Mouse (Mus musculus) limb, embryonic 10.5 days (tissue): ENCODE results near the gene Pcna. TPM values are rescaled to one million over a fixed set of nuclear protein-coding genes. Genes with fewer than 3 reads are reported as not detected.

Experiments used
- DNase-seq: peaks from one replicate; pipeline ENCODE4 v3.0.0-alpha.2; 2017; ENCODE audit warnings: low spot score
- H3K27ac ChIP-seq: fragments of 300-500 bp; sonication (generic); 2 replicates; pipeline ENCODE4 v1.5.1; 2016; ENCODE audit warnings: mild to moderate bottlenecking
- H3K27me3 ChIP-seq: fragments of 300-500 bp; sonication (generic); 2 replicates; pipeline ENCODE4 v1.6.1; 2016; ENCODE audit warnings: low read depth, mild to moderate bottlenecking; ENCODE audit not compliant: poor library complexity, severe bottlenecking
- H3K36me3 ChIP-seq: fragments of 300-500 bp; sonication (generic); 2 replicates; pipeline ENCODE4 v1.6.1; 2016; ENCODE audit warnings: mild to moderate bottlenecking, moderate library complexity
- H3K4me1 ChIP-seq: fragments of 300-500 bp; sonication (generic); 2 replicates; pipeline ENCODE4 v1.6.1; 2016
- H3K4me3 ChIP-seq: fragments of 300-500 bp; sonication (generic); 2 replicates; pipeline ENCODE4 v1.5.1; 2016; ENCODE audit warnings: mild to moderate bottlenecking, moderate library complexity
- H3K9me3 ChIP-seq: fragments of 300-500 bp; sonication (generic); replicated peaks from 2 replicates; pipeline ENCODE4 v1.6.1; 2016; ENCODE audit warnings: mild to moderate bottlenecking
- WGBS: fragments of 180-500 bp; shearing (Covaris S2); methylation state at CpG from one replicate; pipeline ENCODE4 v1.1.7; 2016; 5-methylcytosine and 5-hydroxymethylcytosine counted together
- polyA plus RNA-seq: library from polyadenylated mRNA; unstranded; fragments of >200 nt; fragmentation: Nextera tagmentation; extraction: Ambion mirVana; gene quantifications from 2 replicates; pipeline ENCODE4 v1.2.1, GENCODE M21; 2016

Pcna gene
- polyA plus RNA-seq, 1 experiment from 2014 or later: 401 TPM

DNA sequence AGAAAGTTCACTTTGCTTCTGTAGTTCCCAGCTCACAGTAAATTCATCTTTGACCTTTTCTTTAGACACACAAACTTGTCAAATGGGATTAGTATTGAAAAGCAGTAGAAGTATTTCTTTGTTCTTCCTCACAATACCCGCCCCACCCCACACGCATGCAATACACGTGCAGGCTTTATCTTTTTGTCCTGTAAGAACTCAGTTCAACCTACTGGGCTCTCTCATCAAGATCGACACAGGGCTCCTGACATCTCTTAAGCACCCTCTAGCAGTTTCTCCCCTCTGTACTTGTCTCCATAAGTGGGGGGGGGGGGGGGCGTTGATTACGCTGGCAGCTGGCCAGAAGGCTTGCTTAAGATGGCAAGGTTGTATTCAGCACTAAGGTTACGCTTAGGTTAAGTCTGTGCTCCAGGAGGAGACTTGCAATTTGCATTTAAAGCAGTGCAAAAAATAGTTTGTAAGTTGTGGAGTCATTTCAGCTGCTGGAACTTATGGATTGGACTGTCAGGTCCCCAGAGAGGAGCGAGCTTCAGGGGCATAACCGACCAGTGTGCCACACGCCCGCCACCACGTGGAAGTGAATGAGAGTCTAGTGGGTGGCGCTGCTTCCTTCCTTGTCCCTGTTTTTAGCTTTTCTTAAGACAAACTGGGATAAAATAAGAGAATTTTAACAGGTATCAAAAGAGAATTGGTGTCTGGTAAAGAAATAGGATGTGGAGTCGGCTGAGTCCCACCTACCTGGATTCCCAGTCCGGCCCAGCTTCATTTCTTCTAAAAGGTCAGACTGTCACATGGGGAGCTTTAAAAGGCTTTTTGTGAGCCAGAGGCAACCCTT lies 30.3 kb upstream of the Pcna start:
- no peaks in the 10 kb centered on the region for H3K27me3 ChIP-seq
- 89% methylated on average over 15 of the region's 15 CpGs for WGBS
- no peak overlapping the region for H3K4me3 ChIP-seq
- H3K9me3 ChIP-seq: no peaks in the 10 kb centered on the region
- H3K4me1 ChIP-seq: peaks cover 30% of the 10 kb centered on the region
- peaks cover 11% of the 10 kb centered on the region; the same call in 1 of the 2 replicates for H3K36me3 ChIP-seq
- no peak for DNase-seq
- 0 out of 2 replicates have a peak overlapping the region, but pooled peaks have one; percentile 46 for H3K27ac ChIP-seq

DNA sequence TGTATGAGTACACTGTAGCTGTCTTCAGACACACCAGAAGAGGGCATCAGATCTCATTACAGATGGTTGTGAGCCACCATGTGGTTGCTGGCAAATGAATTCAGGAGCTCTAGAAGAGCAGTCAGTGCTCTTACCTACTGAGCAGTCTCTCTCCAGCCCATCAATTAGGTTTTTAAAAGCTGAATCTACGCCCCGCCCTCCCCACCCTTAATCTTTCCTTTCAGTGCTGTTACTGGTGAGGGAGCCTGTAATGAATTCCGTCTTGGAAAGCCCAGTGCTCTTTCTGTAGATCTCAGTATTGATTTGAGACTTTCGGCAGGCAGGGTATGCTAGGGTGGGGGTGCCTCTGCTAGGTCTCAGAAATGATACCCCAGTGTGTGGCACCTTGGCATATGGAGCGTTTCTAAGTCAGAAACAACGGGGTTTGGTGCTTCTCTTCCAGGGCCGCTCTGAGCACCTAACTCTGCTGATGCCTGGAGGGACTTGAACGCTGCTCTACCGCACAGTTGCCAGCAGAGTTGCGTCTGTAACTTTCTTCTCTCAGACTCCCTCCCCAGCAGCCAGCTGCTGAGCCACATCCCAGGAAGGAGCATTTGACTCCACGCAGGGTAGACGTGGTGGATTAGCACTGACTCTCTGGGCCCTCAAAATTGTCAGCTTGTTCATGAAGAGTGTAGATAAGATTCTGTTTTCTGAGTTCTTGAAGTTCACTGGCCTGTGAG lies 29.5 kb upstream of the Pcna start:
- Histone ChIP-seq H3K27ac (0 out of 2 replicates have a peak overlapping the region, but pooled peaks have one; percentile 46), H3K27me3 (no peaks in the 10 kb centered on the region), H3K9me3 (no peaks in the 10 kb centered on the region), H3K4me3 (no peak overlapping the region), H3K36me3 (peaks cover 11% of the 10 kb centered on the region; the same call in 1 of the 2 replicates), H3K4me1 (peaks cover 30% of the 10 kb centered on the region)
- DNase-seq: no peak
- 53% methylated on average over 12 of the region's 12 CpGs for WGBS

DNA sequence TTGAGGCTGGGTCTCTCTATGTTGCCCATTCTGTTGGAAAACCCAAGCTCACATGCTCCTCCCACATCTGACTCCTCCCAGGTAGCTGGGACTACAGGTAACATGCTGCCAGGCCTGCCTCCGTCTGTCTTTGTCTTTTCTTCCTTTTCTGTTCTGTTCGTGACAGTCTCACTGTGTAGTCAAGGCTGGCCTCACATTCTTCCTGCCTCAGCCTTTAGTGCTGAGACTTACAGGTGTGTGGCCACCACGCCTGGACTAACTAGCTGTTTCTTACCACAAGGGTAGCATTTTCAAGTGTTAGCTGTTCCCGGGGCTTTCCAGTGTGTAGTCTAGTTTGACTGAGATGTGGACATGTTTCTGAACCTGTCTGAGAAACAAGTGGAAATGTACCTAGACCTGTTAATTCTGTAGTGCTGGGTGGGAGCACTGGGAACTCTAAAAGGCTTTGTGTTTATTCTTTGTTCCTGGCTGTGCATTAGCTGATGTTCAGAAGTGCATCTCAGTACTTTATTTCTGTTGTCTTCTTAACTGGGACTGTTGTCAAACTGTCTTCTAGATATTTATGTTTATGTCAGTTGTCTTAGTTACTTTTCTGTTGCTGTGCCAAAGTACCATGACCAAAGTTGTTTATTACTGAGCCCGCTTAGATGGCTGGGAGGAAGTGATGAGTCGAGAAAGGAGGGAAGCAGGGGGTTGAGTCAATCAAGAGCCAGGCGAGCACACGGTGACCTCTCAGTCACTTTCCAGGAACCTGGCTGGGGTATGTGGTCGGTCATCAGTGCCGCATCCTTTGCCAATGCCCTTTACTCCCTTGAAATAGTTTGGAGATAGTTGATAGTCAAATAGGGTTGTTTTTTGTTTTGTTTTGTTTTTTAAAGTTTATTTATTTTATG lies 28.7 kb upstream of the Pcna start:
- WGBS: 70% methylated on average over 10 of the region's 10 CpGs
- Histone ChIP-seq H3K4me1 (peaks cover 30% of the 10 kb centered on the region), H3K4me3 (no peak overlapping the region), H3K27ac (no peak overlapping the region), H3K36me3 (peaks cover 11% of the 10 kb centered on the region; the same call in 1 of the 2 replicates), H3K9me3 (no peaks in the 10 kb centered on the region), H3K27me3 (no peaks in the 10 kb centered on the region)
- no peak for DNase-seq

DNA sequence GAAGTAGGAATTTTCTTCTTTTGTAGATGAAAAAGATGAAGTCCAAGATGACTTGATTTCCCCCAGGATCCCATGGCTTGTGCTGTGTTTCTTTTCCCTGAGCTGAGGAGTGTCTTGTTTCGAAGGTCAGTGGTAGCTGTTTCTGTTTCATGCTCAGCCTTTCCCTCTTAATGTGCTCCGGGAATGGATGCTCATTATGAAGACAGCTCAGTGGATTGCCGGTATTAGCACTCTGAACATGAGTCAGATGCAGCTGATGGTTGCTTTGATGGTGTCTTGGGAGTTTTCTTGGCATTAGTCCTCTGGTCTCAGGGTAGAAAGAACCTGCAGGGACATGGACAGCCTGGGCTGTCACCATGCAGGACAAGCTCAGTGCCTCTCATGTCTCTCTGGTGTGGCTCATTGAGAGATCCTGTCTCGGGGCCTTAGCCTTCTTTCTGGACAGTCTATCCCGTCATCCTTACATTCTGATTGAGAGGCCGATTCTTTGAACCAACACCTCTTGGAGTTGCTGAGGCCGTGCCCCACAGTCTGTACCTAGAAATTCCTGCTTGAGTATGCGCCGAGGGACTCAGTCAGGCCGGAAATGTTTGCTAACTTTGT lies 27.5 kb upstream of the Pcna start:
- no peak for DNase-seq
- H3K27me3 ChIP-seq: no peaks in the 10 kb centered on the region
- H3K4me1 ChIP-seq: peaks cover 30% of the 10 kb centered on the region
- H3K36me3 ChIP-seq: peaks cover 11% of the 10 kb centered on the region; the same call in 1 of the 2 replicates
- no peaks in the 10 kb centered on the region for H3K9me3 ChIP-seq
- no peak overlapping the region for H3K27ac ChIP-seq
- 95% methylated on average over 10 of the region's 10 CpGs for WGBS
- H3K4me3 ChIP-seq: no peak overlapping the region

DNA sequence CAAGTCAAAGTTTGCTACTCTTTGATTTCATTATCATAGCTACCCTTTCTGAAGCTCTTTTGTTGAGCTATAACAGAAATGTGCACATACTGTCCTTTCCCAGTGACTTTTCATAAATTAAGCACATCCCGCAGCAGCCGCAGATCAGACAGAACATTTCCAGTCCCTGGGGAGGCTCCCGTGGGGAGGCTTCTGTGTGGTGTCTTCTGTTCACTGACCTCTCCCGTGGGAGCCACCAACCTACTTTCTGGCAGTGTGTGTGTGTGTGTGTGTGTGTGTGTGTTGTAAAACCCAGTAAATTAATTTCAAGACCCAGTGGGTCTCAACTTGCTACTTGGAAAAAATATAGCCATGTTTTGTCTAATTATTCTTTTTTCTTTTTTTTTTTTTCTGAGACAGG lies 26.9 kb upstream of the Pcna start:
- no peak overlapping the region for H3K4me3 ChIP-seq
- H3K36me3 ChIP-seq: peaks cover 7% of the 10 kb centered on the region; the same call in 1 of the 2 replicates
- no peak for DNase-seq
- 86% methylated on average over 4 of the region's 4 CpGs for WGBS
- peaks cover 30% of the 10 kb centered on the region for H3K4me1 ChIP-seq
- H3K27me3 ChIP-seq: no peaks in the 10 kb centered on the region
- H3K9me3 ChIP-seq: no peaks in the 10 kb centered on the region
- no peak overlapping the region for H3K27ac ChIP-seq

DNA sequence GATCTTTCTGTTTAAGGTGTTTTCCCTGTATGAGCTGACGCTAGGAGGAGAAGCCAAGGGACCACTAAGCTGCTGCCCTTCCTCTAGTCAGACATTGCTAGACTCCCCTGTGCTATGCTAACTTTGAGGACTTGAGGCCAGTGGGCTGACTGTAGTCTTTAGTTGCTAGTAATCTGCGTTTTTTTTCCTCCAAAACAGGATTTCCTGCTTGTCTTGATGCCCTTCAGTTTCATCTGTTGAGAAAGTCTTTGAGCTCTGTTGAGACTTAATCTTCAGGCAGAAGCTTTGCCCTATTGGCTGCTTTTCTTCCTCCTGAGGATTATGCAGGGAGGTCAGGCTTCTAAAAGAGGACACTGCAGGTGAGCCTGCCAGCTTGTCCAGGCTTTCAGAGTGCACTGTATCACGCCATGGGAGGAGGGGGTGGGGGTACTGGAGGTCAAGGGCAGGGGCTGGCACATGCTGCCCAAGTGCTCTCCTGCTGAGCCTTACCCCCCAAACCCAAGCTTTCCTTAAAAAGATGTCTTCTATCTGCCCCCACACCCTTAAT lies 26.3 kb upstream of the Pcna start:
- Histone ChIP-seq H3K36me3 (peaks cover 7% of the 10 kb centered on the region; the same call in 1 of the 2 replicates), H3K9me3 (no peaks in the 10 kb centered on the region), H3K27ac (no peak overlapping the region), H3K4me1 (peaks cover 28% of the 10 kb centered on the region), H3K4me3 (no peak overlapping the region), H3K27me3 (no peaks in the 10 kb centered on the region)
- WGBS: 66% methylated on average over 3 of the region's 3 CpGs
- no peak for DNase-seq

DNA sequence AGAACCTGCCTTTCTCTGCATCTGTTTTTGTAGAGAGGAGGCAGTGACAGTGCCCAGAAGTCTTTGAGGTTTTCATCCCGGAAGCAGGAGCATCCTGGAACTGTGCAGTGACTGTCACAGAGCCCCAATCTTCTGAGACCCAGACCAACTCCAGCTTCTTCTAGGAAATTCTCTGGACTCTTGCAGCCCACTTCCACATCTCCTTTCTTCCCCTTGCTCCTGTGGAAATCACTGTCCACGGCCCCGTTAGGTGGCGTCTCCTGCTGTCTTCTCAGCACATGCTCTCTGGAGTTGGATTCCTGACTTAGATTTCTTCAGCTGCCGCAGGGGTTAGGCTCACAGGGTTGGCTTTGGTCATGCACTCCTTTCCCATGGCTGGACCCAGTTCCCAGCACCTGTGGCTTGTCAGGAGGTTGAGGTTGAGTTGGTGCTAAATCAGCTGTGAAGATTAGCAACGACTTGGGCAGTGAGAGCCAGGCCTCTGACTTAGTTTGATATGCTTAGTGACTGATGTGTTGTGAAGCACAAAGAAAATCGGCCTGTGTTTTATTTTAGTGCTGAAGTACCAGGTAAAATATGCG lies 25.2 kb upstream of the Pcna start:
- no peak overlapping the region for H3K4me3 ChIP-seq
- DNase-seq: no peak
- H3K27me3 ChIP-seq: no peaks in the 10 kb centered on the region
- peaks cover 18% of the 10 kb centered on the region for H3K4me1 ChIP-seq
- no peaks in the 10 kb centered on the region for H3K9me3 ChIP-seq
- no peak overlapping the region for H3K27ac ChIP-seq
- peaks cover 7% of the 10 kb centered on the region; the same call in 1 of the 2 replicates for H3K36me3 ChIP-seq
- WGBS: 82% methylated on average over 8 of the region's 8 CpGs

DNA sequence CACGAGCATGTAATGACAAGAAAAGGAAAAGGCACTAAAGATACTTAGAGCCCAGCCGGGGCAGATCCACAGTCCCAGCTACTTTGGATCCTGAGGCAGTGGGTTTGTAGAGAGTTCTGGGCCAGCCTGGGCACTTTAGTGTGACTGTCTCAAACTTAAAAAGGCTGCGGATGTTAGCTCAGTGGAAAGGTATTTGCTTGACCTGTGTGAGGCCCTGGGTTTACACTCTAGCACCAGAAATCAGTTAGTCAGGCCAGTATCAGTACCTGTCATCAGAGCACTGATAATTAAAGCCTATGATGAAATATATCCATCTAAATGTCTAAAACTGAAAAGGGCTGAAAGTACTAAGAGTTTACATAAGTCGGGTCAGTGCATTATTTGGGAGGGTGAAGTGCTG lies 23.1 kb upstream of the Pcna start:
- H3K27ac ChIP-seq: no peak overlapping the region
- no peaks in the 10 kb centered on the region for H3K9me3 ChIP-seq
- 87% methylated on average over 4 of the region's 4 CpGs for WGBS
- H3K4me3 ChIP-seq: no peak overlapping the region
- H3K4me1 ChIP-seq: peaks cover 7% of the 10 kb centered on the region; the same call in 1 of the 2 replicates
- DNase-seq: no peak
- H3K27me3 ChIP-seq: no peaks in the 10 kb centered on the region
- H3K36me3 ChIP-seq: peaks cover 7% of the 10 kb centered on the region; the same call in 1 of the 2 replicates

DNA sequence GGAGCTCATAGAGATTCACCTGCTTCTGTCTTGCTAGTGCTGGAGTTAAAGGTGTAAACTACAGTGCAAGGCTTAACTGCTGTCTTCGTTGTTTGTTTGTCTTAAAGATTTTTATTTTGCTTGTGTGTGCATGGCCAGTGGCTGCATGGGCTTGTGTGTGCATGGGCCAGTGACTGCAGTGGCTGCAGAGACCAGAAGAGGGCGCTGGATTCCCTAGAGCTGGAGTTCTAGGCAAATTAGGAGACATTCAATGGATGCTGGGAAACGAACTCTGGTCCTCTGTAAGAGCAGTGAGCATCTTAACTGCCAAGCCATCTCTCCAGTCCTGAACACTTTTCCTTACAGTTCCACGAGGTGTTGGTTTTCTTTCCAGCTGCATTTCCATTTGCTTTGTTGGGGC lies 22.4 kb upstream of the Pcna start:
- WGBS: 77% methylated on average over 4 of the region's 4 CpGs
- Histone ChIP-seq H3K9me3 (no peaks in the 10 kb centered on the region), H3K36me3 (peaks cover 2% of the 10 kb centered on the region; the same call in 1 of the 2 replicates), H3K4me3 (no peak overlapping the region), H3K27ac (no peak overlapping the region), H3K4me1 (peaks cover 7% of the 10 kb centered on the region; the same call in 1 of the 2 replicates), H3K27me3 (no peaks in the 10 kb centered on the region)
- DNase-seq: no peak

DNA sequence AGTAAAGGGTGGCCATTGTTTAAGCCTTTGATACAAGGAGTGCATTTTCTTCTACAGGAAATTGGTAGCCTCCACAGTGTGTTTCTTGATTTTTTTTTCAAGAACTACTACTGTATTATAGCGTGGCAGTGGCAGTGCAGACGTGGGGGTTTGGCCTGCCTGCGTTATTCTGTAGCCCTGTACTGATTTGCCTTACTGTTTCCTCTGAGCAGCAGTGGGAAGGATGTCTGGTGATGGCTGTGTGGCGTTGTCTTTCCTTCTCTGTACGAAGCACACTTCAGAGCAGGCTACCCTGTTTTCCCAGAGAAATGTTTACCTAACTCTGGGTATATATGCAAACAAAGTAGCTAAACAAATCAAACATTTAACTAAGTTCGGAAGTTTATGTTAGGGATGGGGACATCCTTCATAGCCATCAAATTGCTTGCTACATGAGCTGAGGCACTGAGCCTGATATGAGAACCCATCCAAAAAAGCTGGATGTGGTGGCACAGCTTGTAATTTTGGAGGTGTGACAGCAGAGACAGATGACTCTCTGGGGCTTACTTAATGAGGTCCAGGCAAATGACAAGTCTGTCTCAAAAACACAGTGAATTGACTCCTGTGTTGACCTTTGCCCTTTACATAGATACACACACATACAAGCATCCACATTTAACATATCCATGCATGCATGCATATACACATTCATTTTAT lies 19.7 kb upstream of the Pcna start:
- no peaks in the 10 kb centered on the region for H3K27me3 ChIP-seq
- DNase-seq: no peak
- H3K9me3 ChIP-seq: no peaks in the 10 kb centered on the region
- H3K36me3 ChIP-seq: no peaks in the 10 kb centered on the region
- H3K27ac ChIP-seq: no peak overlapping the region
- H3K4me3 ChIP-seq: no peak overlapping the region
- H3K4me1 ChIP-seq: peaks cover 7% of the 10 kb centered on the region; the same call in 1 of the 2 replicates
- 75% methylated on average over 6 of the region's 6 CpGs for WGBS

DNA sequence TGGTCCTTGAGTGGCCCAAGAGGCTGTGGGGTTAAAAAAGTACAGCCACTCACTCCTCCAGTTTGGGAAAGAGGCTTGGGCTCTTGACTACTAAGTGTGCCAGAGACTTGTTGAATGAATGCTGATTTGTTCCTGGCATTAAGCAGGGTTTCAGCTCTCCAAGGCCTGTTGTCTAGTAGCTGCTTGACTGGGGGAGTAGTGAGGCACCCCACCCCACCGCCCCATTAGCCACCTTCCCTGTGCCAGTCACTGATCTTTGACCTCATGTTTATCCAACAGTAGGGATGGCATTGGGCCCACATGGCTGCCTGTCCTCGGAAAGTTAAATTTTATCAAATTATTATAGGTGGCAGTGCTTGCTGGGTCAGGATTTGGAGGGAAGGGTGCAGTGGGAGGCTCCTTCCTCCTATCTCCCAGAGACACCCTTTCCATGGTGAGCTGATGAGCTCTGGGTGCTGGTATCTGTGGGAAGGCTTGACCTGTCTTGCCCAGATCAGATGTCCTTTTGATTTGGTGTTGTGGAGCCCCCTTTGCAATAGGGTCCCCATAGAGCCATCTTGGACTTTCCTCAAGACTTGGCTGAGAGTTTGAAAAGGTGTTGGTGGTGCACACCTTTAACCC lies 17.3 kb upstream of the Pcna start:
- Histone ChIP-seq H3K36me3 (no peaks in the 10 kb centered on the region), H3K9me3 (no peaks in the 10 kb centered on the region), H3K4me3 (no peak overlapping the region), H3K4me1 (peaks cover 7% of the 10 kb centered on the region; the same call in 1 of the 2 replicates), H3K27me3 (no peaks in the 10 kb centered on the region), H3K27ac (no peak overlapping the region)
- DNase-seq: no peak
- WGBS: 91% methylated on average over 2 of the region's 2 CpGs
